Mouse (Mus musculus): ENCODE measurements around the gene Usp53. TPM values are rescaled to one million over a fixed set of nuclear protein-coding genes. Genes with fewer than 3 reads are reported as not detected.

Gene Usp53
- 5.8 TPM for polyA plus RNA-seq (2014; fragmentation: Illumina TruSeq; extraction: RNeasy Lipid Tissue Mini Kit (QIAGEN cat#74804); ENCODE audit: low read depth, low replicate concordance)

DNA sequence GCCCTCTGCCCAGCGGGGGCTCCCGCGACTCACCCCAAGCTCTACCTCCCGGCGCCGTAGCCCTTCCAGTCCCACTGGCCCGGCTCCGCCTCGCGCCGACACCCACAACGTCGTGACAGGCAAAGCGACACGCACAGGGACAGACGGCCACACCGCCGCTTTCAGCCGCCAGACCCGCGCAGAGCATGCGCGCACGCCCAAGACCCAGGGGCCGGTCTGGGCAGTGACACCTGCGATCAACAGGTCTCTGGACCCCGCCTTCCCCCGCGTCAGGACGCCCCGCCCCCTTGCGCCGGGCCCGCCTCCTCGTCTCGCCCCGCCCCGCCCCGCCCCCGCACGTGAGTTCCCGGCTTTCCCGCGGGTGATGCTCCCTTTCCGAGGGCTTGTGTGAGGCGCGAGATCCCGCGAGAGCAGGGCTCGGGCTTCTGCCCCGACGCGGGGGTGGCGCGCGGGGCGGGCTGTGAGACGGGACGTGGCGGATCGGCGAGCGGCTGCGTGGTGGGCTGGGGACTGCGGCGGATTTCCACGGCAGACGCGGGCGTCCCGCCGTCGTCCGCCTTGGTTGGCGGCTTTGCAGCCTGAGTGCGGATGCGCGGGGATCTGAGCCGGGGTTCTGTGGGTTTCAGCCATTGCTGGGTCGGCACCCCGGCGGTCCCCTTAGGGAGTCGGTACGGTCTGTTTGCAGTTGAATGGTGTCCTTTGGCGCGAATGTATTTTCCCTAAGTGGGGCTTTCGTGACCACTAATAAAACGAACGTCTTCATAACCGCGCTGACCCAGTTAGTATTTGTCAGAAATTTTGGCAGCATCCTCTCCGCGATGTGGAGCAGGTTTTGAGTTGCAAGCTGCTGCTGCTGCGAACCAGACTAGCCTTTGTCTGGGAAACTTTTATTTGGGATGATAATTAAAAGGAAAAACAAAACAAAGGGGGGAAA lies at the start of gene Usp53:
Gene Usp53, minus strand, starts transcription at position 262 of the 934 bp plus-strand sequence.

GRCm38 (mm10) chr3:122924009-122924914 lies 60.0 kb downstream of the Usp53 start, which contains the start of gene 1810037I17Rik:
TSS of gene 1810037I17Rik (plus strand) at chr3:122924203.

DNA sequence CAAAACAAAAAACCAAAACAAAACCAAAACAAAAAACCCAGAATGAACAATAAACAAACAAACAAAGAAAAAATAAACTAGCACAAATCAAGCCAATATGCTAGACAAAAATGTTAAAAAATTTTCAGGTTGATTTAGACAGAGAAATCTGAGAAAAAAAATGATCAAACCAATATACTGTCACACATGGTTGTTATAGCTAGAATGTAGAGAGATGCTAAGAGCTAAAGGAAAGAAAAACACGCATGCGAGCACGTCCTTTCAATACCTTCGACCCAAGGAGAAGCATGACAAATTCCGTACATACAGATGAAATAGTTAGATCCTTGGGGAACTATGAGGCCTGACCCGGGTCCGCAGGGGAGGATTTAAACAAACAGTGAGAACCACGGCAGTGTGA lies 65.0 kb downstream of the Usp53 start, which contains the start of gene Gm10959:
Gene Gm10959, minus strand, starts transcription at position 101 of the 400 bp plus-strand sequence.

DNA sequence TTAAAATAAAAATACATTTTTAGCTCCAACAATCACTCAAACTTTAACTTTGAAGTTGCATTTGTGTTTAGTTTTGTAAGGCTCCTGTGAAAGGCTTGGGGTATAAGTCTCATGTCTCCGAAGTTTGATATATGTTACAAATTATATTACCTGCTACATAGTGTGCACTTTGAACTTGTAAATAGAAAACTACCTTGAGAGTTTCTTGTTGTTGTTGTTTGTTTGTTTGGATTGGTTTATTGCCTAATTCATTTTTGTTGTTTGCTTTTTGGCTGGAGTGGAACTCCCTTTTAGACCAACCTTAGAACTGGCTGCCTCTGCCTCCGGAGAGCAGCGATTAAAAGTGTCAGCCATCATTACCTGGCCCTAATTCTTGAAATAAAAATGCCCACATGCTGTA lies 89.5 kb downstream of the Usp53 start, which contains the start of gene Fabp2:
Gene Fabp2, plus strand, starts transcription at position 301 of the 400 bp plus-strand sequence.

Other genes with a start within 250 kb of the Usp53 start
- 184 TPM for gene Fabp2, start 89.4 kb downstream of the Usp53 start, polyA plus RNA-seq (2014; fragmentation: Illumina TruSeq; extraction: RNeasy Lipid Tissue Mini Kit (QIAGEN cat#74804); ENCODE audit: low read depth, low replicate concordance)
- gene Gm10959, start 65.2 kb downstream of the Usp53 start, polyA plus RNA-seq (2014; fragmentation: Illumina TruSeq; extraction: RNeasy Lipid Tissue Mini Kit (QIAGEN cat#74804); ENCODE audit: low read depth, low replicate concordance), result not detected
- 18.0 TPM for gene 1810037I17Rik, start 60.3 kb downstream of the Usp53 start, polyA plus RNA-seq (2014; fragmentation: Illumina TruSeq; extraction: RNeasy Lipid Tissue Mini Kit (QIAGEN cat#74804); ENCODE audit: low read depth, low replicate concordance)
- gene Myoz2, start 50.5 kb upstream of the Usp53 start, polyA plus RNA-seq (2014; fragmentation: Illumina TruSeq; extraction: RNeasy Lipid Tissue Mini Kit (QIAGEN cat#74804); ENCODE audit: low read depth, low replicate concordance), result not detected